Mouse (Mus musculus) naive thymus-derived CD4-positive, alpha-beta T cell, adult 2 months (primary cell): ENCODE results near the gene Psmd5.

Source experiments
- DNase-seq: peaks from one replicate; pipeline ENCODE4 v3.0.0-alpha.2; 2011; ENCODE audit warnings: low read depth

Gene Psmd5

DNA sequence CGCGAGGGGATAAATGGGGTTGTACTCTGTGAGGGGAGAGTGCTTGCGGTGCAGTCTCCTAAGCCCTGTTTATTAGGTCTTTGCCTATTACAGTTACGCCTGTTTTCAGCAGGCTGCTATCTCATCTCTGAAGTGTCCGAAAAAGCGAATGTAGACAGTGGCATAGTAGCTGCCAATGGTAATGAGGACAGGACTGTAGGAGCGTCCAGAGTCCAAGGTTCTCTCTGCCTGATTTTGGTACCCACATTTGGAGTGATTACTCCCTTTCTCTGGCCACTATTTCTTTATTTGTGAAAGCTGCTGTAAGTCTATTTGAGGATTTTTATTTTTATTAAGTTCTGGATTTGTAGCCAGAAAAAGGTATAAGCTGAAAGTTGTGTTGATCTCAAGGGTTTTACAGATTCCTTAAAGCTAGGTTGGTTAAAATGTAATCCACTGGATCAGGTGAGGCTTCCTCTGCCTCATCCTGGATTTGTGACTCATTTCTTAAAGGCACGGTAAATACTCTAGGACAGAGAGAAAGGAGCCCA is at the start of gene Psmd5:
TSS of gene Psmd5 (minus strand) at position 153 of the 530 bp plus-strand sequence.
- no peak for DNase-seq

DNA sequence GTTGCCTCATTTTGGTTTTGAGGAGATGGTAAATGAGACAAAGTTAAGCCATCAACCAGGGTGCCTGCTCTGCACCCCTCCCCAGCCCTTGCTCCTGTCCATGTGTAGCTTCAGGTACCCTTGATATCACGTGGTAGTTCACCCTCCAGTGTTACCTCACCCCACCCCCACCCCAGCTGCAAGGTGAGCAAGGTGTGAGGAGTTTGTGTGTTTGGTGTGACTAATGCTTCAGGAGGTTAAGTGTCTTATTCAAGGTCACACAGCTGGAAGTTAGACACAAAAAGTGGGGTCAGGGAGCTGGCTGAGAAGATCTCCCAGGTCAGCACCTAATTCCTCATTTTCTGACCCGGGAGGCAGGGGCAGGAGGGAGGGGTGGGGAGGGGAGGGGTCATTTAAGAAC is 48.0 kb upstream of the Psmd5 start:
- no peak for DNase-seq

DNA sequence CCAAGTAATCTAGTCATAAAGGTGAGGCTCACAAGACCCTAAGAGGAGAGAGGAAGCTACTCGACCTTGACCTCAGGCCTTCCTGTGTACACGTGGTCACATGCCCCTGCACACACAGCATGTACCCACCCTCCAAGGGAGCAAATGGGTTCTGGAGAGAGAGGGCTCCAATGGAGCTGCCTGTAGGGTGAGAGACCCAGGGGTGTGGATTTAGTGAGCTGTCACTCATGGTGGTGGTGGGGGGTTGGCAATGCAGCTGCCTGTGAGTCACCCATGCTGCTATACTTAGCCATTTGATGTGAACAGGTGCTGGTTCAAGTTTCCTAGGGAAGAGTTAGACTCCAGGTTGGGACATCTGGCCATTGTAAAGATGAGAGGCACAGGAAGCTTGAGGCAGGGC is 45.4 kb upstream of the Psmd5 start:
- DNase-seq: no peak

DNA sequence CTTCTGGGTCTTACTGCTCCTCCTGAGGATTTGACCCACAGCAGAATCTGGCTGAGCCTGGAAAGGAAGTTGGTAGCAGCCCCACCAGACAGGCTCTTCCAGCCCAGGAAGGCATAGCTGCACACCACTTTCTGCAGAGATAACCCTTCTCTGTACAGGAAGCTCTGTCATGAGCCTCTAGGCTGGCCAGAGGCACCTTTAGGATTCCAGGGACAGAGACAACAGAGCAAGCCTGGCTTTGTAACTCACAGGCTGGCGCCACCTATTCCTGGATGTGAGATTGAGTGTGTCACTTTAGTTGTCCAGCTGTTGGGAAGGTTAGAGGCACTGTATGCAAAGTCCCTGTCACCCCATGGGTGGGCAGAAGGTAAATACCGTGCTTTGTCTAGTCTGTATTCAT is 40.3 kb upstream of the Psmd5 start:
- DNase-seq: peak; percentile 39

DNA sequence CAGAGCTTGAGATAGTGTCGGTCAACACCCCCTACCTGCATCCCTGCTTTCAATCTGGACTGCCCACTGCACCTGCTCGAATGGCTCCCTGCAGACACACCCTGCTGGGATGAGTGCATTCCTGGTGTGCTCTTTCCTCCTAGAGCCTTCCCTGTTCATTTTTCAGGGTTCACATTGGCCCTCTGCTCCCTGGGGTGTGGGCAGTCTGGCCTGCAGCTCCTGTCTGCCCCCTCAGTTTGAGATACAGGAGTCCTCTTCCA is 40.0 kb upstream of the Psmd5 start:
- DNase-seq: no peak

DNA sequence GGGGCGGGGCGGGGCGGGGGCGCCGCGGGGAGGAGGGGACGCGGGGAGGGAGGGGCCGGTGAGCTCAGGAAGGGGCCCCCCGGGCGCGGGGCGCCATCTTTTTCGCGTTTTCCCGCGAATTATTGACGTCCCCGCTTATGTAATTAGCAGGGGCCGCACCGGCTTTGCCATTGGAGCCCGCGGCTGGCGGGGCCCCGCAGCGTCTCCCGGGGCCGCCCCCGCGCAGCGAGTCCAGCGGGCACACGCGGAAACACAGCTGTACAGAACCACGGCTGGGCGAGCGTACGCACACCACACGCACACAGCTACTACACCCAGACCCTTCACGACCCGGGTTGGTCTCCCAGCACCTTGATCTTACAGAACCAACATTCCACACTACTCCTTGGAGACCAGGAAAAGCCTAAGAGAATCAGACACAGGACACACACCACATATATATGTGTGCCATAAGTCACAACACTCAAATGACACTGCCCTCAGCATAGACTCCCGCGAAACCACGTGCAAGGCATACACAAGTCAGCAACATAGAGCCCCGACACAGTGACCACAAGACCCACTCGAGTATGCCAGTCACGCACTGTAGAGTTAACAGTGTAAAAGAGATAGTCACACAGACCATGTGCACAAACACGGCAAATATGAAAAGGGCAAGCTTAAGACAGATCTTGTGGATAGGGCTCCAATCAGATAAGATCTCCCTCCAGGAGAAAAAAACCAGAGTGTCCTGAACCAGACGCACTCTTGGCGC is 39.5 kb upstream of the Psmd5 start:
- DNase-seq: peak; percentile 70

DNA sequence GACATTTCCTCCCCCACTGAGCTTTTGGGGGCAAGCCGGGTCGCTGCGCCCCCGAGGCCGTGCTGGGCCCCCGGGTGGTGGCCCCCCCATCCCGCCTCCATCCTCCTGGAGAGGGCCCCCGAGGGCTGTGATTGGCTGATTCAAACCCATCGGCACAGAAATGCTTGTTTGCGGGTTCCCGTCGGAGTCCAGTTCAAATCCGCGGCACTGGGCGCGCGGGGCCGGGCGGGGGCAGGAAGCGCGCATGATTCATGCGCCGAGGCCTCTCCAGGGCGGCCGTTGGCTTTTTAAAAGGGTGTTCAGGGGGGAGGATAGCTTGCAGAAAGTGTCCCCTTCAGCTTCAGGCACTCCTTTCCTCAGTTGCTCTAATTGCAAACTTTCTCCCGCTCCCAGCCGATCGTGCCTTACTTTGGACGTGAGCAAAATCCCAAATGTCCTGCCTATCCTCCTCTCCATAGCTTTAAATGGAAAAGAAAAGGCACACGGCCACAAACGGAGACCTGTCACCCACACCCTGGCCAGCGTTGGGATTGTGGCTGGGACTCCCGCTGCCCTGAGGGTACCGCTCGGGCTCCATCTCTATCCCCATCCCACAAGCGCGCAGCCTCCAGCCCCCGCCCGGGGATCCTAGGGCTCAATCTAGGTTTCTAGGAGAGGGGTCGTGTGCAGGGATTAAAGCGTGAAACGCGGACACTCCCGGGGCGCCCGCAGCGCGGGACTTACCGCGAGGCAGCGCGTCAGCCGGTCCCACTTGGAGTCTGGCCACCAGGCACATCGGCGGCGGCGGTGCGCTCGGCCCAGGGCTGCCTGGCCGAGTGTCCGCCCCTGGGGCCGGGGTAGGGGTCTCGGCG is 38.7 kb upstream of the Psmd5 start, which contains the start of gene Phf19:
TSS of gene Phf19 (minus strand) at position 809 of the 851 bp plus-strand sequence.
- peak; percentile 65 for DNase-seq

DNA sequence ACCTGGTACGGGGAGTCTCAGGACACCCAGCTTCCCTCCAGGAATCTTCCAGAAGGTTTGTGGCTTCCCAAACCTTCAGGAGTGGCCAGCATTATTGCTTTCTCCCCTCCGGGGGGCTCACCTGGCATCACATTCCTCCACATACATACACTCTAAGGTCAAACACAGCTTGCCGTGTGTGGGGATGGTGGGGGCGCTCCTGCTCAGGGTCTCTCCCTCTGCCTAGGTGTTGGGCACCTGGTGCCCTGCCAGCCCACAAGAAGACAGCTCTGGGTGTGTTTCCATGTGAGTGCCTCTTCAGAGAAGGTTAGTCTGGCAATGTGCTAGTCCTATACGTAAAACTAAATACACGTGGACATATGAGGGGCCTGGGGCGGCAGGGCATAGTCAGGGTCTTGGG is 37.8 kb upstream of the Psmd5 start:
- DNase-seq: no peak

DNA sequence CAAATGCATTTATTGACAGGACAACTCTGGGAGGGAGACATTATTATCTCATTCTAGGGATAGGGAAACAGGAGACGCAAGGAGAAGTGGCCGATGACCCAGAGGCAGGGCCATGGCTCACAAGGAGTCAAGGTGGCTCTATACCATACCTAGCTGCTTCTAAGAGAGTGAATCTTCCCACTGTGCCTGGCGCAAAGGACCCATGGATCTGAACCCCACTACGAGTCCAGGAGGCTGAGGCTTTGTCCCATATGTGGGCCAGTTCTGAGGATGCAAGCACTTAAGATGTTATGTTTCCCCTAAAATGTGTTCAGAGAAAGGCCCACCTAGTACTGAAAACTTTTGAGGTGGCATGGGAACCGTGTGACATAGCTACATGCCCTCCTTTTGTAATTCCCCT is 37.1 kb upstream of the Psmd5 start:
- no peak for DNase-seq

DNA sequence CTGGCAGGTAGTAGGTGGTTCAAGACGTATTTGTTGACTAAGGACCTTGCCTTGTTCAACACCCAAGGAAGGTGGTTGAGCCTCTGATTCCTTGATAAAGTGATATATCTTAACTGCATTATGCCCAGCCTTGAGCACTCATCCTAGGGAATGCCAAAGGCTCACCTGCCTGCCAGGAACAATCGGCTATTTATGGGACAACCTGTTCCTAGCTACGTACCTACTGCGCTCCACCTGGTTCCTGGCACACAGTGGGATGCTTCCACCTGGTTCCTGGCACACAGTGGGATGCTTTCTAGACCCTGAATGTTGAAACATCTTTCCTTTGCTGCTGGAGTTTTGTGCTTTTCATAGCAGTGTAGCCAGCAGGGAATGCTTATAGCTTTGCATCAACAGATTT is 35.0 kb upstream of the Psmd5 start:
- DNase-seq: no peak

DNA sequence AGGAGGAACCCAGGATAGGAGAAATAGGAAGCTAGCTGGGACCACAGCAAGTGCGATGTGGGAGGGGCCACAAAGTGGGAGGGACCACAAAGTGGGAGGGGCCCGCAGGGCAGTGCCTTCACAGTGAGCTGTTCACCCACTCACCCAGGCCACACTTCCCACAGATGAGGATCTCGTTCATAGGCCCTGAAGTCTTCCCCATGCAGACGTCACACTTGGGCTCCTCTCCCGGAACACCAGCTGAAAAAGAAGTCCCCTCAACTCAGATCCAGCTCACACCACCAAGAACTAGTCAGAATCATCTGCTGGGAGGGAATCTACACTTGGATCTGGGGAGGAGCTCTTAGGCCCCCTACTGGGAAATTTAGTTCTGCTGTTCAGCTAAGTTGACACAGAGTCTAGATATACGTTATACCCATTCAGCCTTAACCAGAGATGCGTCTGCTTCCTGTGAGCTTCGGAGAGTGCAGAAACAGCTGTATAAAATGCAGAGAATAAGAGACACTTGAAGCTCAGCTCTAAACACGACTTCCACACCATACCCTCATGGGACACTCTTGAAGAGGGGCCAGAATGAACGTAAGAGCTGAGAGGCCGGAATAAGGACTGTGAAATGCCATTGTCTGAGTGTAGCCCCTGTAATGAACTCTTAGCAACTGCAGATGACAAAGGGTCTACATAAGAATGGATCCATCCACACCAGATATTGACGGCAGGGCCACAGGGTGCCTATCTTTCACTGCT is 32.3 kb upstream of the Psmd5 start:
- DNase-seq: peak; percentile 69

DNA sequence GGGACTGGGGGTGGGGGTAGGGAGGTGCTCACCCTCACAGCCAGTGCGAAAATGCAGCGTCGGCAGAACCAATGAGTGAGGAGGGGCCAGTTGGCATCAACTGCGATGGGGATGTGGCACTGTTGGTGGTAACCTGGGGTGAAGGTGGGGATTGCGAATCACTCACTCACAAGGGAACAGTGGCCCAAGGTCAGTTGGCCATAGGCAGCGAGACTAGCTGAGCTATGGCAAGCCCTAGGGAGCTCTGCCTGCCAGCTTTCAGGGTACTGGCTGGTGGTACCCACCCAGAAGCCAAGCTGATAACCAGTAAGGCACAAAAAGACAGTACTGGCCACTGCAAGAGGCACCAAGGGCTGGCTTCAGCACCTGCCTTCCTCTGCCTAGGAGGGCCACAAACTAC is 31.7 kb upstream of the Psmd5 start:
- DNase-seq: no peak

DNA sequence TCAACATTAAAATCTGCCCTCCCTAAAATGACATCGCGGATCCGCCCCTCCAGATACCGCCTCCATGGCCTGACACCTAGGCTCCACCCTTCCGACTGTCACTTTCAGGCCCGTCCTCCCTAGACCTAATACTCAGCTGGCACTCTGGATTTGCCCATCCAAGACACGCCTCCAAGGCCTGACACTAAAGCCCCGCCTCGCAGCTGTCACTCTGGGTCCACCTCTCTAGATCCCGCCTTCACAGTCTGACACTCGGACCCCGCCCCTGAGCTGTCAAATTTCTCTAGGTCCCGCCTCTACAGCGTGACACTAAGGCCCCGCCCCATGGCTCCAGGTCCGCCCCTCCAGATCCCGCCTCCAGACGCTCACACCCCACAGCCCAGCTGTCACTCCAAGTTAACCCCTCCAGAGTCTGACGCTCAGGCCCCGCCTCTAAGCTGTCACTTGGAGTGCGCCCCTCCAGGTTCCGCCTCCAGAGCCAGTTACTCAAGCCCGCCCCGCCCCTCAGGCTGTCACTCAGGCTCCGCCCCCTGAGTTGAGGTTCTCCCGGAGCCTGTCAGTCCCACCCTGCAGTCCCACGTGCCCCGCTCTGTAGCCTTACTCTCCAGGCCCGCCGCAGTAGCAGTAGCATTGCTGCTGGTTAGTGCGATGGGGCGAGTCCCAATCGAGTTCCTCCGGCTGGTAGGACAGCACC is 30.2 kb upstream of the Psmd5 start:
- peak; percentile 98 for DNase-seq

DNA sequence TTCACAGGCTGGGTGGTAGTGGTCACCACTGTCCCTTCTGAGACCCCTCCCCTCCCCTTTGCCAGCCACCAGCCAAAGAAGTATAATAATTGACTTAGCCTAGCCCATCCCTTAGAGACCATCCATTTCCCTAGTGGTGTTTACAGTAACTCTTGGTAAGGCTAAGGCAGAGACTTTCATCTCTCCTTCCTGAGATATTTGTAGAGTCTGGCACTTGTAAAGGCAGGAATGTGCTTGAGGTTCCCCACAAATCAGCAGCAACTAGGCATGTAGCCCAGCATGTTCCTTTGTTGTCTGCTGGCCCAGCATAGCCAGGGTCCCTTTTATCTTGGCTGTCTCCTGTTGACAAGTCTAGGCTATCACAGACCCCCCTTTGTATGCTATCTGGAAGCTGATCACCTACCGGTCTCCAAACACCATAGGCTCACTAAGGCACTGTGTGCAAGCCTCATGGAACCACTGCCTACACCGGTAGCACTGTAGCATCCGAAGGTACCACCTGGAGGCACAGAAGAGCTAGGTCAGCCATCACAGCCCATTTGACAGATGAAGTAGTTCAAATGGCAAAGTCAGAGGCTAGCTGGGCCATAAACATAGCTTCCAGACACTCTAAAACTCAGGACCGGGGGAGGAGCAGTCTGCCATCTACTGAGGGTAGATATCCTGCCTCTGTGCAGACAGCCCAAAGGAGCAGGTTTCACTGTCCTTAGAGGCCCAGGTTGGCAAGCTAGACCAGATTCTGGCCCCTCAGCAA is 29.1 kb upstream of the Psmd5 start:
- DNase-seq: peak; percentile 35

DNA sequence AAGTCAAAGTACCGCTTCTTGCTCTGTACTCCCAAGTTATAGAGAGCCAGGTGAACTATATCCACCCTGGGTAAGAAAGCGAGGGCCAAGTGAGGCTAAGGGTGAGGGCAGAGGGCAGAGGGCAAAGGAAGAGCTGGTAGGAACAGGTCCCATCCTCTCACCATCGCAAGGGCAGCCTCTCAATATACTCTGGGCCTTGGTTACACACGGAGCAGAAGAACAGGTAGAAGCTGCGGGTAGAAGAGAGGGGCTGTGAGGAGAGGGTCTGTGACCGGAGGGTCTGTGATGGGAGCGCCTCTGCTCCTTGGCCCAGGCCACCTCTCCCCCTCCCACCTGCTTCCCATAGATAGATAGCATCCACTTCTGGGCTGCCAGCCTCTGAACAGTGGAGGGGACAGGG is 28.4 kb upstream of the Psmd5 start:
- no peak for DNase-seq

DNA sequence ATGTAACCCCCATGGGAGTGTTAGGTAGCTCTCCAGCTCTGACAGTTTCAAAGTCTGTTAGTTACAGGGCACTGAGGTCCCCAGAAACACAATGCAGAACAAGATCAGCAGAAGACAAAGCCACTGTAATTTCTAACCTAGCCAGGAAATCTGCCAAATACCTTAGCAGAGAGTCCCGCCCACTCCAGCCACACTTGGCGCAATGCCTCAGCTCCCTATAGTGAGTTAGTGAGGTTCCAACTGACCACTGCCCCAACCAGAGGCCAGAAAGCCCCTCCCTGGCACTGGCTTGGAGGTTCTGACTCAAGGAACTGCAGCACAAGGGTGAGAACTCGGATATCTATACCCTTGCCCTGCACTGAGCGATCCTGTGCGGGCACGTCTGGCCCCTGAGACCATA is 28.0 kb upstream of the Psmd5 start:
- no peak for DNase-seq

DNA sequence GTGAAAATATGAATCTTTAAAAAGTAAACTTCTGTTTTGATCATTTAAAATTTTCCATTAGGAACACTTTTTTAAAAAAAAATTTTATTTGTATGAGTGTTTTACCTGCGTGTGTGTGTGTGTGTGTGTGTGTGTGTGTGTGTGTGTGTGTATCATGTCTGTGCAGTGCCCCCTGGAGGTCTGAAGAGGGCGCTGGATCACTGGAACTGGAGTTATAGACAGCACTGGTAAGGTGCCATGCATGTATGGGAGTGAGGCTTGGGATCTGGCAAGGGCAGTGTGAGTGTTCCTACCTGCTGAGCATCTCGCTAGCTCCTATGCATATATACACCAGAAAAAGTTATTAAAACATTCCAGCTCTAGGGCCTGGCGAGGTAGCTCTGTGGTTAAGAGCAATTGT is 27.0 kb upstream of the Psmd5 start:
- no peak for DNase-seq

DNA sequence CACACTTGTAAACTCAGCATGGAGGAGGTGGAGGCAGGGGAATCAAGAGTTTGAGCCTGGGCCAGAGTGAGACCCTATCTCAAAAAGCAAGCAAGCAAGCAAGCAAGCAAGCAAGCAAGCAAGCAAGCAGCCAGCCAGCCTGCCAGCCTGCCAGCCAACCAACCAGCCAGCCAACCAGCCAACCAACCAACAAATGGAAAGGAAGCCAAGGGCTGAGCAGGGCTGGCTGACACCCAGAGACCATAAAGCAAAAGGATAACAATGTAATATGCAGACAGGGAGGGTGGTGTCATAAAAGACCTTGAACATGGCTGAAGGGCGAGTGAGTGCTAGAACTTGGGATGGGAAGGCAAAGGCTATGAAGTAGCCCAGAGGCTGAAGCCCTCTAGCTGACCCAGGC is 25.6 kb upstream of the Psmd5 start:
- DNase-seq: no peak

DNA sequence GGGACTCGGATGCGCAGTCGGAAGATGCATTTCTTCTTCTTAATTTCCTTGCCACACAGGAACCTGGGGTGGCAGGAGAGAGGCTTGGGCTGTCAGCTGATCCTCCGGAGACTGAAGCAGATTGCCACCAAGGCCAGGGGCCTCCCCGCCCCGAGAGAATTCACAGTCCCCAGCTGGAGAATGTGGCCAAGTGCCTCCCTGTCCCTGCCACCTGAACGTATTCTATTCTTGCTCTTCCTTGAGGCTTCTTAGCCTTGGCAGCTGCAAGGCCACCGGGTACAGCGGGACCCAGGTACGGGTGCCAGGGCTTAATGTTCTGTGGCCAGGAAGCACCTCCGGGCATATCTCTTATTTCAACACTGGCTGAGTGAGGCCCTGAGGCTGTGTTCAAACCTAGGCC is 24.9 kb upstream of the Psmd5 start:
- no peak for DNase-seq

DNA sequence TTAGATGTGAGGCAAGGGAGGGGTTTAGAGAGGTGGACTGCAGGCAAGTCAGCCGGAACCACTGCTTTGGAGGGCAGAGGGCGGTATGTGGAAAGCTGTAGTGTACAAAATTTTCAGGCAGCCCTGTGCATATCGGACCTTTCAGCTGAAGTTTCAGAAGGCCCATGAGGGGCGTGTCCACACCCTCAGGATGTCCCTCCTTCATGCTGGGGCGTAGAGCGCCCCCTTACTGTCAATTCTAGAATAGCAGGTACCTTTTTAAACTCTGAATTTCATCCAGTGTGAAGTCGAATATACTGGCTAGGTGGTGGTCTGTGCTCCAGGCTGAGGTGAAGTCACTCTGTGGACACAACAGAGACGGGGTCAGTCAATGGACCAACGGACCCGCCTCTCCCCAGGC is 23.1 kb upstream of the Psmd5 start:
- peak; percentile 71 for DNase-seq

DNA sequence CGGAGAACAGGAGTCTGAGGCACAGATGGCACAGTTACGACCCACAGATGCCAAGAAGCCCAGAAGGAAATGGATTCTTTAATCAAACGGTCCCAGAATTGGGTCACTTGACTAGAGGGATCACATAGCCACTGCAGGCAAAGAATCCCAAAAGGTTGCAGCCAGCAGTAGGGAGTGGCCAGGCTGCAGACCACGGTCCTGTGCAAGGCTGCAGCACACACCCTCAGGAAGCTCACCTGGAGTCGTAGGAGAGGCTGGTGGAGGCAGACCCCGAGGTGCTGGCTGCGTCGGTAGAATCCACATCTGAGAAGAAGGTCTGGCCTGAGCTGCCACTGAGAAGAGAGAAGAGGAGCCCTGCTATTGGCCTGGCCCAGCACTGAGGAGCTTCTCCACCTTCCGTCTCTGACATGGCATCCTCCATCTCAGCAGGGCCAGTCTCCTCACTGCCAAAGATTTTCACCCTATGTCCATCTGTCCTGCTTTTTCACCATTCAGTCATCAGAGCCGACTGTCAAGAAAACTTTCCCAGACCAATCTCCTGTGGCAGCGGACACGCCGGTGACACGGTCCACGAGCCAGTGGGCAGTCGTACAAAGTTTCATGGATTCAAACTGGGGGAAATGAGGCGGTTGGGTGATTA is 22.2 kb upstream of the Psmd5 start:
- DNase-seq: no peak
